Mouse (Mus musculus) spleen, postnatal 36 days (tissue): Measurements from ENCODE around the gene Pagr1b.
A peak's percentile ranks its signal among the peaks of the same experiment; 100 is the strongest.

Experiments used
- DNase-seq, 2 experiments: peaks; one replicate each; pipeline ENCODE4 v3.0.0; 2022; ENCODE audit warnings: low spot score in 2 of 2, mixed read lengths in 1 of 2

The Pagr1b gene

DNA sequence TGATC, at the start of gene Pagr1b:
Gene Pagr1b, minus strand, starts transcription at position 4 of the 5 bp plus-strand sequence.
- no peak for DNase-seq

DNA sequence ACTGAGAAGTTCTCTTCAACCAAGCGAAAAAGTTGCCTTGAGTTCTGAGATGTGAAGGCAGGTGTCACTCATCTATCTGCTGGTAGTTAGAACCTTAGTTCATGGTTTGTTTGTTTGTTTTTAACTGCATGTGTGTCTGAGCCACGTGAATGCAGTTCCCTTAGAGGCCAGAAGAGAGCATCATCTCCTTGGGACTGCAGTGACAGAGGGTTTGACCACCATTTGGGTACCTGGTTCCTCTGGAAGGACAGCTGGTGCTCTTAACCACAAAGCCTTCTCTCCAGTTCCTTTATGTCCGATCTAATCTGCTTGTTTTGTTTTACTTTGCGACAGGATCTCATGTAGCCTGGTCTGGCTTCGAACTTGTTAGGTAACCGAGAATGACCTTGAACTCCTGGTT, 49.3 kb upstream of the Pagr1b start:
- DNase-seq, result no peak

GRCm38 (mm10) chr7:127055026-127055585, 38.8 kb upstream of the Pagr1b start:
- no peak for DNase-seq

GRCm38 (mm10) chr7:127041851-127042672, 25.8 kb upstream of the Pagr1b start, which contains the start of gene Kif22:
Gene Kif22, minus strand, starts transcription at chr7:127042471.
- DNase-seq, result peak; percentile 84 to 90

DNA sequence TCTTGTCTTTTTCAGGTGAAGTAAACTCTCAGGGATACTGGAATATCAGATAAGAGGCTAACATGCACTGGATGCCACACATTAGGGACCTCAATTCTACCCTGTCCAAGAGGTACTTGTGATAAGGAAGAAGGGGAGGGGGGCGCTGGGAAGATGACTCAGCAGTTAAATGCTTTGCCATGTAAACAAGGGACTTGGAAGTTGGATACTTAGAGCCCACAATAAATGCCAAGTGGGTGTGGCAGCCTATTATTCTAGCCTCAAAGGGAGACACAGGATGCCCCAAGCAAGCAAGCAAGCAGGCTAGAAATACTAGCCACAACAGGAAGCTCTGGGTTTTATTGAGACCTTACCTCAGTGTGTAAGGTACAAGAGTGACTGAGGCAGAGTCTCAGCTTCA, 15.0 kb upstream of the Pagr1b start:
- no peak for DNase-seq

GRCm38 (mm10) chr7:127030172-127030571, 13.9 kb upstream of the Pagr1b start:
- no peak for DNase-seq

GRCm38 (mm10) chr7:127027885-127028284, 11.6 kb upstream of the Pagr1b start:
- no peak for DNase-seq

DNA sequence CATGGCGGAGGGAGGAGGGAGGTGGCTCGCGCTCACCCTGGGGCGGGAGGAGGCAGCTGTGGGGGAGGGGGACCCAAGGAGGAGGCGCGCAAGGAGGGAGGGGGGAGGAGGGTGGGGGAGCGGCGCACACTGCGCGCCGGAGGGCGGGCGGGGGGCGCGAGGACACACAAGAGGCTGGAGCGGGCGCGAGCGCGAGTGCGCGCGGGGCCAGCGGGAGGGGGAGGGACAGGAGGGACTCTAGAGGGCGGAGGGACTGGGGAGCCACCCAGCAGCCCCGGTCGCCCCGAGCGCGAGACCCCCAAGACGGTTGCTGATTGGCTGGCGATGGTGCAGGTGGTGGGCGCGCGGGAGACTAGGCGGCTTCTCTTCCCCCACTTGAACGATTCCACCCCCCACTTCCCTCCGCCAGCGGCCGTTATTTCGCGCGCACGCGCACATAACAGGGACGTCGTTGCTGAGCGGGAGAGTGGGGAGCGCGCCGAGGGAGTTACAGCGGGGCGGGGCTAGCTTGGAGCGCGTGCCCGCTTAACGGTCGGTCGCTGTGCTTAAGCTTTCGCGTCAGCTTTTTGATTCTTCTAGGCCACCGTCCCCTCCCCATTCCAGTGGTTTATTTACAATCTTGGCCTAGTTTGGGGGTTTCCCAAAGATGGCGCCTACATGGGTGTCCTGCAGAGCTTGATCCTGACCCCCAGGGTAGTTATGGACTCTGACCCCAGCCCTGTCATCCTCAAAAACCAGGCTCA, 10.9 kb upstream of the Pagr1b start, which contains the start of gene Maz:
Gene Maz, minus strand, starts transcription at position 54 of the 743 bp plus-strand sequence.
- peak; percentile 99 for DNase-seq

- peak in 1 of 2 experiments; percentile 78 for DNase-seq
These were observed 10.3 kb upstream of the Pagr1b start for GRCm38 (mm10) chr7:127026616-127026983.

- peak; percentile 70 to 73 for DNase-seq
These were observed 9.9 kb upstream of the Pagr1b start for GRCm38 (mm10) chr7:127026161-127026600.

DNA sequence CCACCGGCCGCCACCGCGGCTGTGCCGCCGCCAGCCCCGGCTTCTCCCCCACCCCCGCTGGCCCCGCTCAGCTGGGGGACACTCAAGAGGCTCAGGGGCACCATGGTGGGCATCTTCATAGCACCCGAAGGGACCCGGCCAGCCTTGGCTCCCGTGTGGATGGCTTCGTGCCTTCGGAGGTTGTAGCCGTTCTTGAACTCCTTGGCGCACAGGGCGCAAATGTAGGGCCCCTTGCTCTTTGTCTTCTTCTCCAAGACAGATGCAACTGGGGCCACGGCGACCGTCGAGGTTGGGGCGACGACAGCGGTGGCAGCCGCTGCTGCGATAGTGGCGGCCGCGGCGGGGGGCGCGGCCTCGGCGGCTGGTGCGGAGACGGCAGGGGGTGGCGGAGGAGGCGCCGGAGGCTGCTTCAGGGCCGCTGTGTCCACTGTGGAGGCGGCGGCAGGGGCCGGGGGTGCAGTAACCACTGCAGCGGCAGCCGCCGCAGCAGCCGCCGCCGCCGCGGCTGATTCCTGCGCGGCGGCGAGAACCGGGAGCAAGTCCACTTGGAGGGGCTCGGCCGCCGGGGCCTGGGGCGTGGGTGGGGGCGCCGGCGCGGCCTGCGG, 9.4 kb upstream of the Pagr1b start:
- peak in 1 of 2 experiments; percentile 50 for DNase-seq

GRCm38 (mm10) chr7:127024755-127025555, 8.7 kb upstream of the Pagr1b start:
- DNase-seq, result peak; percentile 83 to 85

DNA sequence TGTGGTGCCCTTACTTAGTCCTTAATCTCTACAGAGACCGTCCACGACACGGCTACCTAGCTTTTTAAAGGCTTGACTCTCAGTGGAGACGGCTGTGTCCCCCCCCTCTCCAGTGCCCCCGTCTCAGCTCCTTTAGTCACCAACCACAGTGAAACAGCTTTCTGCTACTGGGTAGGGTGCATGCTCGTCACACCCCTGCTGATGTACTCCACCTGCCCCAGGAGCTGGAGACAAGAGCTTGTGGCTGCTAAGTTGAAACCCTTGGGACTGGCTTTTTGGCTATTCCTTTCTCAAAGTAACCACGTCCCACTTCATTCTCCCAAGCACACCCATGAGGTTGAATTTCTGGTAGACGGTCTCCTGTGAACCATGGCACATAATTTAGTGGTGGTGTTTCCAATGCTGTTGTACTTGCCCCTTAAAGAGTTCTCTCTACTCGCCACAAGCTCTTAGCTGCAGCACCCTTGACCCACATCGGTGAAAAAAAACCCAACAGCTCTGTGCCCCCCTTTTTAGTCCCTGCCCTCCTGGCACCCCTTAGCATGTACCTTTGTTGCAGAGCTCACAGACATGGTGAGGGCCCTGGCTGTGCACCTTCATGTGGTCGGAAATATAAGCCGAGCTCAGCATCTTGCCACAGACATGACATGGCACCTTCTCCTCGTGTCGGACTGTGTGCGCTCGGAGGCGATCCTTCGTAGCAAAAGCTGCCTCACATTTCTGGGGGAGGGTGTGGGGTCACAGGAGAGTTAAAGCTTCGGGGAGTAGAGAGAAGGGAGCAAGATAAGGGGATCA, 7.8 kb upstream of the Pagr1b start:
- DNase-seq, result peak in 1 of 2 experiments; percentile 36

GRCm38 (mm10) chr7:127023272-127023691, 7.0 kb upstream of the Pagr1b start:
- no peak for DNase-seq

DNA sequence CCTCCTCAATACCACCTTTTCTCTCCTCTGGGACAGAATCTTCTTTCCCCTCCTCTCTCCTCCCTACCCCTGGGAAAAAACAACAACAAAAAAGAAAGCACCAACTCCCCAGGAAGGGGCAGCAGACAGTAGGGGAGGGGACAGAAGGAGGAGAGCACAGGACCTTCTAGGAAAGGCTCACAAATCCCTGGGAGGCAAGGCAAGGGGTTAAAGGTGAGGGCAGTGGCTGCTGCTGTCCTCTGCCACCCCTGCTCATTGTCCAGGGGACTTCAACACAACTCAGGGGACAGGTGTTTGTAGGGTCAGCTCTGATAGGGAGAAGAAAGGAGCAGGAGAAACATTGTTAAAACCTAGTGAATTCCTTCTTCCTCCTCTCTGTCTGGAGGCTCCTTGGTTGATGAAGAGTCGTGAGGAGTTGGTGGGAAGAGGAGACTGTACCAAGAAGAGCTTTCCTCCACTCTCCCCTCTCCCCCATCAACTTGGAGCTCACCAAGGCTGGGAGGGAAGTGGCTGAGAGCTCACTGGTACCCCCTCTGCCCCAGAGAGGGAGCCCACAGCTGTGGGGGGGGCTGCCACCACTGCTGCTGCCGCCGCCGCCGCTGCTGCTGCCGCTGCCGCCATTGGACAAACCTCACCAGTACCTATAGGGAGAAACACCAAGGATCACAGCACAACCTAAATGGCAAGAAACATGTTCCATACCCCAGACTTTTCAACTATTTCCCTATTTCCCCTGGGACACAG, 6.4 kb upstream of the Pagr1b start:
- no peak for DNase-seq

GRCm38 (mm10) chr7:127021563-127022527, 5.6 kb upstream of the Pagr1b start:
- DNase-seq, result no peak

GRCm38 (mm10) chr7:127020901-127021562, 4.7 kb upstream of the Pagr1b start, which contains the start of the genes Gm42742 and Prrt2:
Gene Gm42742, minus strand, starts transcription at chr7:127021097.
Gene Prrt2, minus strand, starts transcription at chr7:127021211.
- DNase-seq, result peak in 1 of 2 experiments; percentile 51

- no peak for DNase-seq
These were observed 4.2 kb upstream of the Pagr1b start for GRCm38 (mm10) chr7:127020491-127020890.
